Mouse (Mus musculus) liver, adult 2 months (tissue): Measurements from ENCODE around the gene Sfxn5. TPM values are rescaled to one million over a fixed set of nuclear protein-coding genes. Genes with fewer than 3 reads are reported as not detected.

Experiments used
- DNase-seq: peaks from one replicate; pipeline ENCODE4 v3.0.0-alpha.2; 2011; ENCODE audit warnings: low read depth, low spot score; ENCODE audit errors: extremely low read depth
- H3K27ac ChIP-seq: fragments of 200-500 bp; replicated peaks from 2 replicates; pipeline ENCODE4 v1.5.1; 2012; ENCODE audit warnings: low read depth, mild to moderate bottlenecking, control low read depth, inconsistent platforms, low read length; ENCODE audit not compliant: insufficient read depth
- H3K27me3 ChIP-seq: fragments of 200-500 bp; 2 replicates; pipeline ENCODE4 v1.6.1; 2012; ENCODE audit warnings: mild to moderate bottlenecking, moderate library complexity, low read length, inconsistent platforms; ENCODE audit not compliant: control insufficient read depth, insufficient read depth
- H3K36me3 ChIP-seq: fragments of 200-500 bp; 2 replicates; pipeline ENCODE4 v1.6.1; 2012; ENCODE audit warnings: low read length, inconsistent platforms; ENCODE audit not compliant: control insufficient read depth, insufficient read depth
- H3K4me1 ChIP-seq: fragments of 200-500 bp; 2 replicates; pipeline ENCODE4 v1.6.1; 2011; ENCODE audit warnings: low read length; ENCODE audit not compliant: control insufficient read depth, insufficient read depth
- H3K4me3 ChIP-seq: fragments of 200-500 bp; 2 replicates; pipeline ENCODE4 v1.5.1; 2011; ENCODE audit warnings: low read depth, mild to moderate bottlenecking, control low read depth, low read length, moderate library complexity; ENCODE audit not compliant: insufficient read depth
- H3K79me2 ChIP-seq: fragments of 200-500 bp; 2 replicates; pipeline ENCODE4 v1.6.1; 2012; ENCODE audit warnings: inconsistent platforms, mild to moderate bottlenecking, low read length, moderate library complexity; ENCODE audit not compliant: control insufficient read depth, insufficient read depth
- H3K9ac ChIP-seq: fragments of 200-500 bp; 2 replicates; pipeline ENCODE4 v1.6.1; 2012; ENCODE audit warnings: low read depth, mild to moderate bottlenecking, control low read depth, inconsistent platforms, low read length
- CTCF ChIP-seq: fragments of 200-500 bp; IDR thresholded peaks from 2 replicates; pipeline ENCODE4 v1.5.1; 2011; ENCODE audit warnings: low read depth, low read length, control low read depth
- POLR2A ChIP-seq: fragments of 200-500 bp; IDR thresholded peaks from 2 replicates; pipeline ENCODE4 v1.6.1; 2011; ENCODE audit warnings: low read length, control low read depth; ENCODE audit not compliant: insufficient read depth; ENCODE audit errors: extremely low read depth
- WGBS: fragments of 180-500 bp; shearing (Covaris S2); methylation state at CpG from one replicate; pipeline ENCODE4 v1.1.7; 2018; 5-methylcytosine and 5-hydroxymethylcytosine counted together
- polyA plus RNA-seq: library from polyadenylated mRNA; depleted of rRNA; stranded (reverse); fragments of >200 nt; gene quantifications from 2 replicates; pipeline ENCODE4 v1.2.3, GENCODE M21; 2012
- total RNA-seq: library from RNA; depleted of rRNA; stranded (reverse); fragments of >200 nt; gene quantifications from 2 replicates; pipeline ENCODE4 v1.2.3, GENCODE M21; 2014

Gene Sfxn5
- total and polyA plus RNA-seq, 2 experiments = 23.4 to 23.6 TPM

- TF ChIP-seq CTCF (no peak), POLR2A (no peak)
- no peaks in the 10 kb centered on the region for H3K27me3 ChIP-seq
- DNase-seq = no peak
- H3K9ac ChIP-seq = no peak overlapping the region
- no peaks in the 10 kb centered on the region for H3K36me3 ChIP-seq
- no peaks in the 10 kb centered on the region for H3K79me2 ChIP-seq
- no peaks in the 10 kb centered on the region for H3K4me1 ChIP-seq
- no peak overlapping the region for H3K27ac ChIP-seq
- H3K4me3 ChIP-seq = no peak overlapping the region
- 88% methylated on average over 9 of the region's 9 CpGs for WGBS
Observed at GRCm38 (mm10) chr6:85314064-85314798, 19.0 kb downstream of the Sfxn5 start.

GRCm38 (mm10) chr6:85307894-85308293 lies 25.3 kb downstream of the Sfxn5 start:
- no peaks in the 10 kb centered on the region for H3K79me2 ChIP-seq
- H3K27ac ChIP-seq = no peak overlapping the region
- DNase-seq = no peak
- H3K27me3 ChIP-seq = no peaks in the 10 kb centered on the region
- WGBS = 91% methylated on average over 4 of the region's 4 CpGs
- TF ChIP-seq CTCF (no peak), POLR2A (no peak)
- no peak overlapping the region for H3K4me3 ChIP-seq
- H3K4me1 ChIP-seq = no peaks in the 10 kb centered on the region
- peaks cover 2% of the 10 kb centered on the region; the same call in 1 of the 2 replicates for H3K36me3 ChIP-seq
- no peak overlapping the region for H3K9ac ChIP-seq

GRCm38 (mm10) chr6:85306375-85306774 lies 26.8 kb downstream of the Sfxn5 start:
- Histone ChIP-seq H3K27me3 (no peaks in the 10 kb centered on the region), H3K9ac (no peak overlapping the region), H3K27ac (no peak overlapping the region), H3K79me2 (no peaks in the 10 kb centered on the region), H3K36me3 (peaks cover 2% of the 10 kb centered on the region; the same call in 1 of the 2 replicates), H3K4me1 (no peaks in the 10 kb centered on the region), H3K4me3 (no peak overlapping the region)
- 94% methylated on average over 3 of the region's 3 CpGs for WGBS
- TF ChIP-seq POLR2A (no peak), CTCF (no peak)
- no peak for DNase-seq

- H3K9ac ChIP-seq = no peak overlapping the region
- DNase-seq = no peak
Observed at GRCm38 (mm10) chr6:85305826-85306225, 27.4 kb downstream of the Sfxn5 start.

GRCm38 (mm10) chr6:85304966-85305365 lies 28.3 kb downstream of the Sfxn5 start:
- 92% methylated on average over 5 of the region's 5 CpGs for WGBS

More at GRCm38 (mm10) chr6:85305826-85306225, 27.4 kb downstream of the Sfxn5 start:
- H3K4me3 ChIP-seq = no peak overlapping the region
- H3K4me1 ChIP-seq = no peaks in the 10 kb centered on the region
- TF ChIP-seq CTCF = no peak
- no peak for TF ChIP-seq POLR2A
- no peaks in the 10 kb centered on the region for H3K27me3 ChIP-seq
- peaks cover 2% of the 10 kb centered on the region; the same call in 1 of the 2 replicates for H3K36me3 ChIP-seq
- H3K79me2 ChIP-seq = no peaks in the 10 kb centered on the region
- H3K27ac ChIP-seq = no peak overlapping the region

More at GRCm38 (mm10) chr6:85304966-85305365, 28.3 kb downstream of the Sfxn5 start:
- H3K9ac ChIP-seq = no peak overlapping the region
- H3K79me2 ChIP-seq = no peaks in the 10 kb centered on the region
- peaks cover 2% of the 10 kb centered on the region; the same call in 1 of the 2 replicates for H3K36me3 ChIP-seq
- no peak for DNase-seq
- TF ChIP-seq CTCF = no peak
- no peak for TF ChIP-seq POLR2A
- no peak overlapping the region for H3K27ac ChIP-seq
- no peaks in the 10 kb centered on the region for H3K4me1 ChIP-seq
- no peaks in the 10 kb centered on the region for H3K27me3 ChIP-seq
- no peak overlapping the region for H3K4me3 ChIP-seq
